Mouse (Mus musculus) kidney, embryonic 15.5 days (tissue): ENCODE measurements around the gene Mtr. TPM values are rescaled to one million over a fixed set of nuclear protein-coding genes. Genes with fewer than 3 reads are reported as not detected.

Experiments used
- ATAC-seq: fragments of 200-750 bp; cut with Nextera tagmentation; replicated peaks from 2 replicates; pipeline ENCODE4 v1.8.0; 2017; ENCODE audit warnings: moderate TSS enrichment; ENCODE audit not compliant: low FRiP score
- H3K27ac ChIP-seq: fragments of 300-500 bp; sonication (generic); 2 replicates; pipeline ENCODE4 v1.5.1; 2015; ENCODE audit warnings: mild to moderate bottlenecking, inconsistent platforms
- H3K27me3 ChIP-seq: fragments of 300-500 bp; sonication (generic); 2 replicates; pipeline ENCODE4 v1.6.1; 2015; ENCODE audit warnings: inconsistent platforms
- H3K36me3 ChIP-seq: fragments of 300-500 bp; sonication (generic); 2 replicates; pipeline ENCODE4 v1.6.1; 2015; ENCODE audit warnings: inconsistent platforms
- H3K4me1 ChIP-seq: fragments of 300-500 bp; sonication (generic); 2 replicates; pipeline ENCODE4 v1.6.1; 2015; ENCODE audit warnings: inconsistent platforms
- H3K4me2 ChIP-seq: fragments of 300-500 bp; sonication (generic); 2 replicates; pipeline ENCODE4 v1.6.1; 2015; ENCODE audit warnings: moderate library complexity, mild to moderate bottlenecking, inconsistent platforms
- H3K4me3 ChIP-seq: fragments of 300-500 bp; sonication (generic); replicated peaks from 2 replicates; pipeline ENCODE4 v1.5.1; 2015; ENCODE audit warnings: mild to moderate bottlenecking, inconsistent platforms
- H3K9ac ChIP-seq: fragments of 300-500 bp; sonication (generic); 2 replicates; pipeline ENCODE4 v1.6.1; 2015; ENCODE audit warnings: mild to moderate bottlenecking, inconsistent platforms
- H3K9me3 ChIP-seq: fragments of 300-500 bp; sonication (generic); replicated peaks from 2 replicates; pipeline ENCODE4 v1.6.1; 2016; ENCODE audit warnings: inconsistent platforms
- WGBS: fragments of 180-500 bp; shearing (Covaris S2); methylation state at CpG from one replicate; pipeline ENCODE4 v1.1.7; 2015; ENCODE audit warnings: mixed read lengths; 5-methylcytosine and 5-hydroxymethylcytosine counted together
- polyA plus RNA-seq: library from polyadenylated mRNA; unstranded; fragments of >200 nt; fragmentation: Nextera tagmentation; extraction: Ambion mirVana; gene quantifications from 2 replicates; pipeline ENCODE4 v1.2.1, GENCODE M21; 2015

Mtr gene
- polyA plus RNA-seq, 1 experiment from 2014 or later = 13.7 TPM

GRCm38 (mm10) chr13:12179481-12179880 lies 78.4 kb downstream of the Mtr start:
- Histone ChIP-seq H3K4me1 (no peaks in the 10 kb centered on the region), H3K4me2 (no peak overlapping the region), H3K27me3 (no peaks in the 10 kb centered on the region), H3K27ac (no peak overlapping the region), H3K36me3 (0 out of 2 replicates have a peak, but pooled peaks cover 4% of the 10 kb centered on the region), H3K4me3 (no peak overlapping the region), H3K9me3 (no peaks in the 10 kb centered on the region), H3K9ac (no peak overlapping the region)
- WGBS = 49% methylated on average over 8 of the region's 8 CpGs
- ATAC-seq = no peak

- Histone ChIP-seq H3K4me2 (0 out of 2 replicates have a peak overlapping the region, but pooled peaks have one; percentile 31), H3K9ac (no peak overlapping the region), H3K4me1 (no peaks in the 10 kb centered on the region), H3K4me3 (no peak overlapping the region), H3K36me3 (0 out of 2 replicates have a peak, but pooled peaks cover 4% of the 10 kb centered on the region), H3K9me3 (no peaks in the 10 kb centered on the region), H3K27ac (no peak overlapping the region), H3K27me3 (no peaks in the 10 kb centered on the region)
- ATAC-seq = no peak
- WGBS = 36% methylated on average over 3 of the region's 3 CpGs
Observed at GRCm38 (mm10) chr13:12176761-12177160, 81.2 kb downstream of the Mtr start.

- H3K4me2 ChIP-seq = 0 out of 2 replicates have a peak overlapping the region, but pooled peaks have one; percentile 31
- H3K4me3 ChIP-seq = no peak overlapping the region
- no peaks in the 10 kb centered on the region for H3K27me3 ChIP-seq
- 0 out of 2 replicates have a peak, but pooled peaks cover 4% of the 10 kb centered on the region for H3K36me3 ChIP-seq
- no peak overlapping the region for H3K27ac ChIP-seq
- 34% methylated on average over 16 of the region's 16 CpGs for WGBS
- H3K4me1 ChIP-seq = no peaks in the 10 kb centered on the region
- H3K9ac ChIP-seq = no peak overlapping the region
- no peaks in the 10 kb centered on the region for H3K9me3 ChIP-seq
- peak; percentile 59; the same call in 1 of the 2 replicates for ATAC-seq
Observed at GRCm38 (mm10) chr13:12175988-12176736, 81.8 kb downstream of the Mtr start.

- H3K9ac ChIP-seq = no peak overlapping the region
- no peak for ATAC-seq
- H3K4me1 ChIP-seq = peaks cover 15% of the 10 kb centered on the region
- H3K9me3 ChIP-seq = no peaks in the 10 kb centered on the region
- 85% methylated on average over 9 of the region's 9 CpGs for WGBS
- H3K27ac ChIP-seq = no peak overlapping the region
- H3K36me3 ChIP-seq = no peaks in the 10 kb centered on the region
- no peak overlapping the region for H3K4me3 ChIP-seq
- H3K27me3 ChIP-seq = no peaks in the 10 kb centered on the region
- H3K4me2 ChIP-seq = no peak overlapping the region
Observed at GRCm38 (mm10) chr13:12167276-12167675, 90.6 kb downstream of the Mtr start.

- no peaks in the 10 kb centered on the region for H3K36me3 ChIP-seq
- no peaks in the 10 kb centered on the region for H3K27me3 ChIP-seq
- ATAC-seq = peak; percentile 74
- peaks cover 15% of the 10 kb centered on the region for H3K4me1 ChIP-seq
- peak overlapping the region; percentile 45; the same call in 1 of the 2 replicates for H3K27ac ChIP-seq
- H3K4me2 ChIP-seq = 0 out of 2 replicates have a peak overlapping the region, but pooled peaks have one; percentile 14
- WGBS = 25% methylated on average over 6 of the region's 6 CpGs
- H3K4me3 ChIP-seq = no peak overlapping the region
- no peaks in the 10 kb centered on the region for H3K9me3 ChIP-seq
- 0 out of 2 replicates have a peak overlapping the region, but pooled peaks have one; percentile 2 for H3K9ac ChIP-seq
Observed at GRCm38 (mm10) chr13:12166386-12166785, 91.5 kb downstream of the Mtr start.

GRCm38 (mm10) chr13:12165461-12166058 lies 92.4 kb downstream of the Mtr start:
- H3K9ac ChIP-seq = no peak overlapping the region
- ATAC-seq = peak; percentile 69
- H3K4me1 ChIP-seq = peaks cover 15% of the 10 kb centered on the region
- WGBS = 49% methylated on average over 8 of the region's 8 CpGs
- no peak overlapping the region for H3K4me2 ChIP-seq
- no peak overlapping the region for H3K4me3 ChIP-seq
- no peaks in the 10 kb centered on the region for H3K27me3 ChIP-seq
- H3K27ac ChIP-seq = no peak overlapping the region
- no peaks in the 10 kb centered on the region for H3K9me3 ChIP-seq
- H3K36me3 ChIP-seq = no peaks in the 10 kb centered on the region

GRCm38 (mm10) chr13:12162457-12162856 lies 95.5 kb downstream of the Mtr start:
- ATAC-seq = no peak
- H3K36me3 ChIP-seq = no peaks in the 10 kb centered on the region

GRCm38 (mm10) chr13:12160121-12160475 lies 97.8 kb downstream of the Mtr start:
- Histone ChIP-seq H3K9ac (no peak overlapping the region), H3K4me3 (no peak overlapping the region), H3K9me3 (no peaks in the 10 kb centered on the region), H3K4me1 (peaks cover 6% of the 10 kb centered on the region; the same call in 1 of the 2 replicates), H3K27ac (no peak overlapping the region), H3K27me3 (no peaks in the 10 kb centered on the region), H3K36me3 (no peaks in the 10 kb centered on the region), H3K4me2 (no peak overlapping the region)
- 47% methylated on average over 3 of the region's 3 CpGs for WGBS
- peak; percentile 1; the same call in 1 of the 2 replicates for ATAC-seq

More at GRCm38 (mm10) chr13:12162457-12162856, 95.5 kb downstream of the Mtr start:
- Histone ChIP-seq H3K27me3 (no peaks in the 10 kb centered on the region), H3K9me3 (no peaks in the 10 kb centered on the region), H3K9ac (no peak overlapping the region), H3K4me3 (no peak overlapping the region), H3K4me1 (peaks cover 21% of the 10 kb centered on the region), H3K27ac (no peak overlapping the region), H3K4me2 (no peak overlapping the region)
- WGBS = 88% methylated on average over 4 of the region's 4 CpGs

GRCm38 (mm10) chr13:12159288-12160120 lies 98.4 kb downstream of the Mtr start:
- H3K36me3 ChIP-seq = no peaks in the 10 kb centered on the region
- peak; percentile 73 for ATAC-seq
- WGBS = 25% methylated on average over 9 of the region's 9 CpGs
- peaks cover 6% of the 10 kb centered on the region; the same call in 1 of the 2 replicates for H3K4me1 ChIP-seq
- H3K9ac ChIP-seq = no peak overlapping the region
- H3K4me2 ChIP-seq = no peak overlapping the region
- no peaks in the 10 kb centered on the region for H3K9me3 ChIP-seq
- no peak overlapping the region for H3K4me3 ChIP-seq
- no peaks in the 10 kb centered on the region for H3K27me3 ChIP-seq
- no peak overlapping the region for H3K27ac ChIP-seq

GRCm38 (mm10) chr13:12153922-12154321 lies 104.0 kb downstream of the Mtr start:
- no peaks in the 10 kb centered on the region for H3K36me3 ChIP-seq

GRCm38 (mm10) chr13:12146918-12147507 lies 110.9 kb downstream of the Mtr start:
- no peaks in the 10 kb centered on the region for H3K27me3 ChIP-seq
- H3K9ac ChIP-seq = no peak overlapping the region
- no peaks in the 10 kb centered on the region for H3K36me3 ChIP-seq
- ATAC-seq = no peak
- H3K9me3 ChIP-seq = no peaks in the 10 kb centered on the region
- no peak overlapping the region for H3K4me3 ChIP-seq
- no peaks in the 10 kb centered on the region for H3K4me1 ChIP-seq
- no peak overlapping the region for H3K27ac ChIP-seq
- 42% methylated on average over 6 of the region's 6 CpGs for WGBS
- no peak overlapping the region for H3K4me2 ChIP-seq

More at GRCm38 (mm10) chr13:12153922-12154321, 104.0 kb downstream of the Mtr start:
- H3K4me1 ChIP-seq = no peaks in the 10 kb centered on the region
- no peak overlapping the region for H3K9ac ChIP-seq
- no peak overlapping the region for H3K4me3 ChIP-seq
- no peak overlapping the region for H3K27ac ChIP-seq
- H3K9me3 ChIP-seq = no peaks in the 10 kb centered on the region
- no peaks in the 10 kb centered on the region for H3K27me3 ChIP-seq
- ATAC-seq = no peak; the same call in 1 of the 2 replicates
- H3K4me2 ChIP-seq = no peak overlapping the region
- 72% methylated on average over 11 of the region's 11 CpGs for WGBS
